Mouse (Mus musculus) liver, postnatal 0 days (tissue): ENCODE measurements around the gene Appl1.

Experiments used
- CTCF ChIP-seq: sonication (generic); IDR thresholded peaks from 2 replicates; pipeline ENCODE4 v1.5.1; 2016; ENCODE audit warnings: antibody characterized with exemption, low read depth
- EP300 ChIP-seq: IDR thresholded peaks from 2 replicates; pipeline ENCODE4 v1.6.1; 2016; ENCODE audit warnings: antibody characterized with exemption, low read depth, mild to moderate bottlenecking

DNA sequence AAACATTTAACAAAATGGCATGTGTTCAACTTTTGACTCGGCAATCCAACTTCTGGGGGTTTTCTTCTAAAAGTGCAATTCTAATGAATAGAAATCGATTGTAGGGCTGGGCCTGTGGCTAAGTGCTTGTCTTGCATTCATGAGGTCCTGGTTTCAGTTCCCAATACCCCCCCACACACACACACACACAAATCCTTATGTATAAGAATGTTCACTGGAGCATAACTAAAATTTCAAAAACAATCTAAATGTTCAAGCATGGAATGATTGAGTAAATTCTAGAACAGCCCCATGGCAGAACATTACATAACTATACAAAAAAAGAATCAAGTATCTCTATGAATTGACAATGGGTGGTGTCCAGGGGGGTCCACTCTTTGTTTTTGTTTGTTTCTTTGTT, 46.9 kb upstream of the Appl1 start:
- TF ChIP-seq EP300: no peak
- TF ChIP-seq CTCF: no peak
